Mouse (Mus musculus) ES-E14 (cell line): ENCODE measurements around the gene Prr7.

Experiments used
- CHD2 ChIP-seq: IDR thresholded peaks from 2 replicates; pipeline ENCODE4 v1.6.1; 2014; ENCODE audit warnings: mild to moderate bottlenecking, low read depth, low read length, inconsistent platforms
- HCFC1 ChIP-seq: IDR thresholded peaks from 2 replicates; pipeline ENCODE4 v1.6.1; 2012; ENCODE audit warnings: low read length, inconsistent platforms, borderline replicate concordance; ENCODE audit not compliant: insufficient read depth
- MAFK ChIP-seq: IDR thresholded peaks from 2 replicates; pipeline ENCODE4 v1.6.1; 2014; ENCODE audit warnings: mild to moderate bottlenecking, low read depth, low read length, inconsistent platforms; ENCODE audit not compliant: insufficient read depth
- ZC3H11A ChIP-seq: IDR thresholded peaks from 2 replicates; pipeline ENCODE4 v1.6.1; 2012; ENCODE audit warnings: low read depth, mild to moderate bottlenecking, inconsistent platforms, low read length, borderline replicate concordance
- ZNF384 ChIP-seq: IDR thresholded peaks from 2 replicates; pipeline ENCODE4 v1.6.1; 2012; ENCODE audit warnings: low read depth, low read length, inconsistent platforms

DNA sequence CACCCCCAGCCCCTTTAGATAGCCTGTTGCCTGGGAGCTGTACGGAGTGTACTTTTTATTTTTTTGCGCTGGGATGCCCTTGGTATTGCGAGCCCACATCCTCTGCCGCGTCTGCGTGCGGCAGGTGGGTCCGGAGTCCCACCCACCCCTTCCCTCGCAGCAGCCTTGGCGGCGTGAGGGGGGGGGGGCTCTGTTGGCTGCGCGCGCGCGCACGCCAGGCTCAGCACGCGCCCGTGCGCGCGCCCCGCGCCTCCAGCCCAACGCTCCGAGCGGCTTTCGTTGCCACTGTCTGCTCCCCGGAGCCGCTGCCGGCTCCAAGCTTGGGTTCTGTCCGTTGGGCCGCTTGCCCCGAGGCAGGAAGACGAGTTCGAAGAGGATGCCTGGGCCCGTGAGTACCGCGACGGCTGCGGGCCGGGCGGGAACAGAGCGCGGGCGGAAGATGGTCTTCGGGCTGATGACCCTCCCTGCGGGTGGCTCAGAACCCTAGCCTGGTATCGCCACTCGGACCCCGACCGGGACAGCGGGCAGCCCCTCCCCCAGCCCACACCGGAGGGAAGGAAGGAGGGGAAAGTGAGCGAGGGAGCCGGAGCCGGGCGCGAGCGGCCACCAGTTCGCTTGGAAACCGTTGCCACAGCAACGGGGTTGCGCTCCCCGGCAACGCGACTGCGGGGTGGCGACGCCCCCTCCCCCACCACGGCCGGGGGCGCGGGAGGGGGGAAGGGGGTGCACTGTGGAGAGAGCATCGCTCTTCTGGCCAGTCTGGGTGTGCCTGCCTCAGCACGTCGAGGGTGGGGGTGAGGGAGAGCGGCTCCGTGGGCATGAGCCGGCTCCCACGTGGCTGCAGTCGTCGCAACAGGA lies at the start of gene Prr7:
- TF ChIP-seq ZC3H11A (no peak), MAFK (no peak), ZNF384 (no peak), HCFC1 (no peak), CHD2 (no peak)
